Mouse (Mus musculus) kidney, adult 9 months (tissue): ENCODE results near the gene Ppm1l.

ENCODE experiments used
- DNase-seq: peaks from one replicate; pipeline ENCODE4 v3.0.0; 2022

Ppm1l gene

DNA sequence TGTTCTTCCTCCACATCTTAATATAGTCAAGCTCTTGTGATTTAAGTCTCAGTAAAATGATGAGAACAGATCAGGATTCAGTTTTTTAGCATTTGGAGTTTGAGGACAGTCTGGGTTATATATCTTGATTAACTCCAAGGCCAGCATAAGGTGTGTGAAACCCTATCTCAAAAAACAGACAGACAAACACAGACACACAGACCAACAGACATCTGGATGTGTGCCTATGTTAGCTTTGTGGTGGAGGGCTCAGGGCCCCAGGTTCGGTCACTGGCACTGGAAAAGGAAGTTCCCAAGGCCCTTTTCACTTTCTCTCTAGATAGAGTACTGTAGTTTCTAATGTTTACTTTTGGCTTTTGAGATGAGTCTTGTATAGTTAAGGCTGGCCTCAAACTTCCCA lies 23.8 kb downstream of the Ppm1l start:
- DNase-seq, result no peak

GRCm38 (mm10) chr3:69340971-69341370 lies 24.3 kb downstream of the Ppm1l start:
- no peak for DNase-seq

DNA sequence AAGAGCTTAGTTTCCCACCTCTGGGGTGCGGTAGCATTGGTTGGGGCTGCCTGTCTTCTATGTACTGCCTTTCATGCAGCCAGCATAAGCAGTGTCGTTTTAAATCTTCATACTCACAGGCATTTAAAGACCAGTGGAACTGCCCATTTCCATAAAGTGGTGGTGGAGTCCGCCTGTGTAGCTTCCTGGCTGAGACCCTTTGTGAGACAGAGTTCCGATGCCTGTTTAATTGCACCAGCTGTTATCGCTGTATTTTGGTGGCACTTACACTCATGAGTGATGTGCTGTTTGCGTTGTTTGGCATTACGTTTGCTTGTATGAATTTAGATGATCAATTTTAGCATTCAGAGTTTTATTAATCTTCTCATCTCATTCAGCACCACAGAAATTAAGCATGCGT lies 24.9 kb downstream of the Ppm1l start:
- no peak for DNase-seq

GRCm38 (mm10) chr3:69342247-69342921 lies 25.7 kb downstream of the Ppm1l start:
- DNase-seq, result no peak

DNA sequence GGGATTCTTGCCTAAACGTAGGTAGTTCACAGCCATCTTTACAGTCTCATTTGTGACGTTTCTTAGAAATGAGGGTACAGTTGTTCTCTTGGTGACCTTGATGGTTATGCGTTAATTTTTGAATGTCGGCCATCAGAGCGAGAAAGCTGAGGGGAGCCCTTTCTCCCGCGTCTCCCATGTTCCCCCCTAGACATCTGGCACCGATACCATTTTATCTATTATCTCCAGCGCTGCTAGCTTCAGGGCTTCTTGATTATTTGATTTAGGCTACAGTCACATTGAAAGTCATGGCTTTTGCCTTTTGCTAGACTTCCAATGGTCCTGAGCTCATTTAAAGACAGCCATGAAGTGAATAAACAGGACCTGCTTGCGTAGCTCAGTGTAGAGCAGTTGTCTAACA lies 26.5 kb downstream of the Ppm1l start:
- DNase-seq, result no peak

- no peak for DNase-seq
Observed at GRCm38 (mm10) chr3:69346514-69346913, 29.9 kb downstream of the Ppm1l start.

GRCm38 (mm10) chr3:69348197-69348920 lies 31.7 kb downstream of the Ppm1l start:
- no peak for DNase-seq

DNA sequence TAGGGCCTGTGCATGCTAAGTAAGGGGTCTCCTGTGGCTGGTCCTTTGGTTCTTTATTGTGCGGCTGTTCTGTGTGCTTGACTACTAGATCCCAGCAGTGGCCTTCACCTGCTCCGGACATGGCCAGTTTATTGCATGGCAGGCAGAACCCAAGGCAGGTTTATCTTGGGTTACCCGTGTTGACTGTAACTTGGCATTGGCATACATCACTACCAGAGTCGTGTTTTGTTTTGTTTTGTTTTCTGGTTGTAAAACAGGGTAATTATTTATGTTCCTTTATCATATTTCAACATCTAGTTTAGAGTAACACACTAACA lies 32.2 kb downstream of the Ppm1l start:
- DNase-seq, result no peak

DNA sequence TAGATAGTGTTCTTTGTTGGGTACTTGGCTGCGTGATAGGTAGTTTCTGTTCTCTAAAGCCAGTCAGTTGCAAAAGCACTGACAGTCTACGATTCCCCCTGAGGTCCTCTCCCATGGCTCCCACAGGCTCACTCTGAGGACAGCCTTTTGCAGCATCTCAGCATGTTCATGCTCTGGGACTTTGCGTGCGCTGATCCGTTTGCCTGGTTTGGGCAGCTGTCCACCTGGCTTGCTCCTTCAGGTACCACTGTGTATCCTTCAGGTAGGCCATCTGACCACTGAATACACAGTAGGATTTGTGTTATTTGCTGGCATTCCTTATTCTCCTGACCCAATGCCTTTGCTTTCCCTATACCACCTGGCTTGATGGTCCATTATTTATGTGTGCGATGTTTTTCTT lies 33.3 kb downstream of the Ppm1l start:
- no peak for DNase-seq

- DNase-seq, result no peak
Observed at GRCm38 (mm10) chr3:69352194-69352593, 35.5 kb downstream of the Ppm1l start.

DNA sequence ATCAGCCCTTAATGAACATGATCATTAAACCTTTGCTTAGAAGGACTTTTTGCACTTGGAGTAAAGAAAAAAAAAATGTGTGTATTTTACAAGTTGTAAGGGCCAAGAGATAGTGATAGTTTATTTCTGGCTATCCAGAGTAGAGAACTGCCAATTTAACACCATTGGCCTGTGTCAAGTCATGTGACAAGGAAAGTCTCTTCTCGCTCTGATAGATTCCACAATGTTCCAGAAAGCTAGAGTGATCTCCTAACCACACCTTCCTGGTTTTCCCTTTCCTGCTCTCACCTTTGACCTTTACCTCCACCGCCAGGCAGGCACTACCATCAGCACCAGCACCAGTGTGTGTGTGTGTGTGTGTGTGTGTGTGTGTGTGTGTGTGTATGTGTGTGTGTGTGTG lies 38.0 kb downstream of the Ppm1l start:
- DNase-seq, result no peak

DNA sequence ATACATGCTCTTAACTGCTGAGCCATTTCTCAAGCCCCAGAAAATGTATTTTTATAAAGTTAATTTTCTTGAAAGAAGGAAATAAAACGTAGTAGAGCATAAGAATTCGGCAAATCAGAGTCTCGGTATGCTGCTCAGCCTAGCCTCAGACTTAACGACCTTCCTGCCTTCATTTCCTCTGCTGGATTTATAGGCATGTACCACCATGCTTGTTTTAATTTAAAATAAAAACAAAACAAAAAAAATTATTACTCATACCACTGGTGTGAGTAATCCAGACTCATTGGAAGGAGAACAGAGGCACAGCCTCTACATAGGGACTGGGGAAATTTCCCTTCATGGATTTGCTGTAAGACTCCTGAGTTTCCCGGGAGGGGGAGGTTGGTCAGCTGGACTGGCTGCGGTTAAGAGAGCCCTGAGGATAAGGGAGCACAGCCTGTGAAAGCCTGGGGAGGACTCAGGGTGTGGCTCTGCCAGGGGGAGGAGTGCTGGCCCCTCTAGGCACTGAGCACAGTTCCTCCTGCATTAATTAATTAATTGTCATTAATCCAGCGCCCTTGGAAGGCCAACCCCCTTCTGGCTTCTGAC lies 39.5 kb downstream of the Ppm1l start:
- no peak for DNase-seq

- no peak for DNase-seq
Observed at GRCm38 (mm10) chr3:69356781-69357180, 40.1 kb downstream of the Ppm1l start.

- DNase-seq, result no peak
Observed at GRCm38 (mm10) chr3:69357897-69358619, 41.4 kb downstream of the Ppm1l start.

- no peak for DNase-seq
Observed at GRCm38 (mm10) chr3:69358620-69358964, 41.9 kb downstream of the Ppm1l start.

GRCm38 (mm10) chr3:69360263-69360895 lies 43.7 kb downstream of the Ppm1l start:
- DNase-seq, result no peak

- DNase-seq, result no peak
Observed at GRCm38 (mm10) chr3:69361487-69362349, 45.1 kb downstream of the Ppm1l start.

GRCm38 (mm10) chr3:69362350-69362790 lies 45.7 kb downstream of the Ppm1l start:
- DNase-seq, result no peak

DNA sequence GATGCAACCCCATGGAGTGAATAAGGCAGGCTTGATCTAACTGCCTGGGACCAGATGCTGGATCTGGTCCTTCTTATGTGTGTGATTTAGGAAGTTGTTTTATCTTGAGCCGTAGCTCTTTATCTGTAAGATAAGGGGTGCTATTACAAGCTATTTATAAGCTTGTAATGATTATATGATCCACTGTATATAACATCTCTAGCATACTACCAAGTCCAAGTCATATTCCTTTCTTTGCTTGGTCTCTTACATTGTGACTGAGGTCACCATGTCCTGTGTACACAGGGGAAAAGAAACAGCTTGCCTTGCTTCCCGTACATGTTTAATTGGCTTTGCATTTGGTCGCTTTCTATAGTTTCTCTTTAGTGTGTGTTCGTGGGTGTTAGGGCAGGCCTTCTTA lies 46.2 kb downstream of the Ppm1l start:
- DNase-seq, result no peak

DNA sequence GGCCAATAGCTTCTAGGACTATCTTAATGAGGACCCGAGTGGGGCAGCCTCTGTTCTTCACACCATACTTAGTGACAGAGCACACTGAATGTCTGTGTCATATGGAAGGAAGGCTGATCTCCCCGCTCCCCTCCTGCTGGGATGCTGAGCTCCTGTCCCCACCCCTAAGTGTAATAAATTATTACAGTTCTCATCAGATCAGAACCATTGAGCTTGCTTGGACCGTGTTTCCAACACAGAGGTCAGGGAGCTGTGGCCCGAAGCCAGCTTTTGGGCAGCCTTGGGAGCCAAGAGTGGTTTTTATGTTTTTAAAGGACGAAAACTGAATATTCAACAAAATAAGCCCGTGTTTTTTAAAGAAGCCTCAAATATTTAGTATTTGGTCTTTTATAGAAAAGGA lies 47.5 kb downstream of the Ppm1l start:
- no peak for DNase-seq

- DNase-seq, result no peak
Observed at GRCm38 (mm10) chr3:69367916-69368315, 51.3 kb downstream of the Ppm1l start.

GRCm38 (mm10) chr3:69372731-69373130 lies 56.1 kb downstream of the Ppm1l start:
- DNase-seq, result no peak
